Mouse (Mus musculus): ENCODE data around the gene Pitpnm2.

GRCm38 (mm10) chr5:124155943-124156342 lies 93.6 kb downstream of the Pitpnm2 start:
- TF ChIP-seq CTCF (conservative IDR thresholded peaks at IDR 0.05; ENCODE audit: low read length), result no peak
- TF ChIP-seq NANOG (IDR thresholded peaks at IDR 0.05; ENCODE audit: borderline replicate concordance, low read length), result no peak
- no peak for TF ChIP-seq POU5F1 (IDR thresholded peaks at IDR 0.05; ENCODE audit: borderline replicate concordance, low read length)
